Mouse (Mus musculus) brain, embryonic 14.5 days (tissue): Measurements from ENCODE around the gene Ece1.

ENCODE experiments used
- CTCF ChIP-seq: fragments of 200-500 bp; IDR thresholded peaks from 2 replicates; pipeline ENCODE4 v1.5.1; 2012; ENCODE audit warnings: inconsistent platforms, mild to moderate bottlenecking, moderate library complexity, borderline replicate concordance; ENCODE audit not compliant: insufficient read depth, insufficient read length; ENCODE audit errors: extremely low read depth
- POLR2A ChIP-seq: fragments of 200-500 bp; IDR thresholded peaks from 2 replicates; pipeline ENCODE4 v1.6.1; 2012; ENCODE audit warnings: mild to moderate bottlenecking, inconsistent platforms, borderline replicate concordance; ENCODE audit not compliant: poor library complexity, insufficient read depth, insufficient read length, severe bottlenecking; ENCODE audit errors: extremely low read depth

DNA sequence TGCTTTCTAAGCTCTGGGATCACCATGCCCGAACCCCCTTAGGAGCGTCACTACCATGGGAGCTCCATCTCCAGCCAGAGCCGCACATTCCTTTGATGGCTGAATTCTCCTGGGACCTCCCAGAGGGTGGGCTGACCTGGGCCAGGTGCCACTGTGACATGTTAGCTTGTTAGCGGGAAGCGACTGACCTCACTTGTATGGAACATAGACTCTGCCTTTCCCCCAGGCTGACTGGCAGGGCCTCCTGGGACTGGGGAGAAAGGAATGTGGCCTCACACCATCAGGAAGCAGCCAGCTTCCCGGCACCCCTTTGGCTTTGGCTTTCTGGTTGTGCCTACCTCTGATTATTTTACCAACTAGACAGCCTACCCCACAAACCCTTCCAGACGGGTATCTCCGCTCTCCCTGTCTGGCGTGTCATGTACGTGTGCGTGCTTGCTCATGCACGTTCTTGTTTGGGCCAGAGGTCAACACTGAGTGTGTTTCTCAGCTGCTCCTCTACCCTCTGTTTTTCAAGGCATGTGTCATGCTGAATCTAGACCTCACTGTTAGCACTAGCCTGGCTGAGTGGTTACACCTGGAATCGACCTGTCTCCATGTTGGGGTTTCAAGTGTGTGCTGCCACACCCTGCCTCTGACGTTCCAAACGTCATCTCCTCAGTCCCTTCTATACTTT, 67.4 kb downstream of the Ece1 start:
- TF ChIP-seq CTCF (no peak), POLR2A (no peak)
